Mouse (Mus musculus): ENCODE data around the gene Stxbp4.
A peak's percentile ranks its signal among the peaks of the same experiment; 100 is the strongest.

Stxbp4 gene

DNA sequence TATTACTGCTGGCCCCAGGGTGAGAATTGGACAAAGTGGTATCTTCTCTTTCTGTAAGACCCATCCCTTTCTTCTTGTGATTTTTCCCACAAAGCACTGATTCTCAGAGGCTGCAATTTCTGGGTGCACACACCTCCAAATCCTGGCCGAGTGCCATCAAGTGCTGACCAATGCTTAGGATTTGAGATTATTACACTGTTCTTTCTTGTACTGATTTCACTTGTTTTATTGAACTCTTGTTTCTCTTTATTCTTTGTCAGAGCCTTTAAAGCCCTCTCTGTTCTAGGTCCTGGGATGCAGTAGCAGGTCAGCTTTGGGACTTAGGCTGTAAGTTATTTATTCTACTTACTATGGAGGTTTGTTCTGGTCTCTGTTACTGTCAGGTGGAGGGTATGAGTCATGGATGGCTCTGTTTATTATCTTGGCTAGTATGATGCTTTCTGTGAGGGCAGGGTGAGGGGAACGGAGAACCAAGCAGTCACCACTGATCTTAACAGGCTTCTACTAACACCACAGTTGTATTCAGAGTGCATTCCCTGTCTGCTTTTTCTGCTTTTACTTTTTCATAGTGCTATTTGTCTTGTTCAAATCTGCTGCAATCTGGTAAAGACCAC is 67.1 kb downstream of the Stxbp4 start:
- DNase-seq (ENCODE audit: extremely low read depth, low read depth) = no peak

- DNase-seq (ENCODE audit: extremely low read depth, low read depth) = peak; percentile 52
Observed at GRCm38 (mm10) chr11:90558359-90559047, 79.4 kb downstream of the Stxbp4 start.

DNA sequence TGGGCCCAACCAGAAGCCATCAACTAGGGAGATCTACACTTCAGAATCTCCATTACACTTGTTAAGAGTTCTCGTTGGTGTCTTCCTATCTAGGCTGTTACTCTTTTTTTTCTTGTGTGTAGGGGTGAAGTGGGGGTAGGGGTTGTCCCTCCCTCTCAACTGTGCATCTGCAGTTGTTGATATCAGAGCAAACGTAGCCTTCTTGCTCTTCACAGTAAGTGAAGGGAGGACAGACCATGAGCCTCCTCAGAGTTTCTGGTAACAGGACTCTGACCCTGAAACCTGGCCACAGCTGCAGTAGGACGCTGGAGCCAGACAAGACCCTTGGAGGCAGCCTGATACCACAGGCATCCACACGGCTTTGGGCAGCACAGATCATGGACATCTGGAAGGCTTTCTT is 81.4 kb downstream of the Stxbp4 start:
- peak; percentile 33 for DNase-seq (ENCODE audit: extremely low read depth, low read depth)

- no peak for DNase-seq (ENCODE audit: extremely low read depth, low read depth)
Observed at GRCm38 (mm10) chr11:90553963-90554362, 83.9 kb downstream of the Stxbp4 start.

DNA sequence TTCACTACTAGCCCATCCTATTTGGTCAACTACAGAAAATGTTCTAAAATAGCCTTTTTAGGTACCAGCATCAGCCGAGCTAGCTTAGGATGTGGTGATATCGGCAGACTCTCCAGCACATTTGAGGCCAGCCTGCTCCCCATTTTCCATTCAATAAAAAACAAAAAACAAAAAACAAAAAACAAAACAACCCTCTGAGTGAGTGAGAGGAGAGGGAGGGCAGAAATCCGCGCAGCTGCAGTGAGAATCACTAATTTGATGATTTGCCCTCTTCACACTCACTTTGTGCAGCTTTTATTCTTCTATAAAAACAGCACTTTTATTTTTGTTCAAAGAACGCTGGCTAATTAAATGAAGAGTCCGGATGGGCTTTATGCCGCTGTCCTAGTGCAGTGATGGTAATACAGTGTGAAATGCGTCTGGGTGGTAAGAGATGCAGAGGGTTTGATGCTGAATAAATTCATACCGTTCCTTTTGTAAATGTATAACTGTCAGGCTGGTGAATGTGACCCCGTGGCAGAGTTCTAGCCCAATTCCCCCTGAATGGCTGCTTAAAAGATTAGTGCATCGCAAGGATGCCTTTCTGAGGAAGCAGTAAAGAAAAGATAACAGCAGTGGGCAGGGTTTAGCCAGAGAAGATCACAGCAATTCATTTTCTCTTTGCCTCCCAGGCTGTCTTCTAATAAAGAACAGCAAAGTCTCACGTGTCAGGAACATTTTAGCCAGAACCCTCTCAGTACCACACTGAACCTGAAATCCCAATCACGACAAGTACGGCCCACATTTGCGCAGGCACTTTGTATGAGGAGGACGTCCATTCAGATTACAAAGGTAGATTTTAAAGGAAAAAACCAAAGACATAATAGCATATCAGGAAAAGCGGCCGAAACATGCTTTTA is 85.3 kb downstream of the Stxbp4 start:
- no peak for DNase-seq (ENCODE audit: extremely low read depth, low read depth)

DNA sequence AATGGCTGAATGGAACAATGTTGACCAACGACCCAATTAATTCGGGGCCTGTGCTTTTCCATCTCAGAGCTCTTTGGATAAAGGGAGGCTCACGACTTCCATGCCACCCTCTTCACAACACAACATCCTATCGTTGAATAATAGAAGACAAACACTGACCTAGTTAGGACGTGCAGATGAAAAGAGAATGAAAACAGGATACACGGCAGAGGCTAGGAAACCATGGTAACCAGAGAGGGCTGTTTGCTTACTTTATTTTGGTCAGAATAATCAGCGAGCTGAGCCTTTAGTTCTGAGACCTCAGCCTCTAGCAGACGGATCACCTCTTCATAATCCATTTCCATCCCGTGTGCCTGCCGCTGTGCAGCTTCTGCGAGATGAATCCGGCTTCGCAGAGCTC is 89.3 kb downstream of the Stxbp4 start:
- no peak for DNase-seq (ENCODE audit: extremely low read depth, low read depth)

DNA sequence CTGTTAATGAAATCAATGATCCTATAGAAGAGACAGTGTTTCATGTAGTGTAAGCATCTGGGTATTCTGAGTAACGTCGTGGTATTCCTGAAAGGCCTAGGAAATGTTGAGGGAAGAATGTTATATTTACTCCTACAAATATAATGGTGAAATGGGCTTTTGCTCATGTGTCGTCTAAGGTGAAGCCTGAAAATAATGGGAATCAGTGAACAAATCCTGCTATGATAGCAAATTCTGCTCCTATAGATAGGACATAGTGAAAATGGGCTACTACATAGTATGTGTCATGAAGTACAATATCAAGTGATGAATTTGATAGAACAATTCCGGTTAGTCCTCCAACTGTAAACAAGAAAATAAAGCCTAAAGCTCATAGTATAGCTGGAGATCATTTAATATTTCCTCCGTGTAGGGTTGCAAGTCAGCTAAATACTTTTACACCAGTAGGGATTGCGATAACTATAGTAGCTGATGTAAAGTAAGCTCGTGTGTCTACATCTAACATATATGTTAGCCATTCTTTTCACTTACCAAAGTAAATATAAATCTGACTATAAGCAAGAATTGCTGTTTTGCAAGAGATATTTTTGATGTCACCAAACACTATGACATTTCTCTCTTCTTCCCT is 99.1 kb downstream of the Stxbp4 start:
- DNase-seq (ENCODE audit: extremely low read depth, low read depth) = no peak

DNA sequence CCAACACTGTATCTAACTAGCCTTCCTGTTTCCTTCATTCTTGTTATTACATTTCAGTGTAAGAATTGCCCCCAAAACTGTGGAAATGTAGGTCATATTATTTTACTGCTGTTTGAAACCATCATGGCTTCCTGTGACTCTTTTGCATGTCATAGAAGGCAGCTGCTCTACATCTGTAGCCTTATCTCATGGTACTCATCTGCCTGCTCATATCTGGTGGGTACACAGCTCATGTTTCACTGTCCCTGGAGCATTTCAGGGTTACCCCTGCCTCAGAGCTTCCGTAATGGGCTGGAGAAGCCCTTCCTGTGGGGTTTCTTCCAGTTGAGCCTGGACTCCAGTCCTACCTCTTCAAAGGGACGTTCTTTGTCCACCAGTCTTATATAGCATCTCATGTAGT is 112.6 kb downstream of the Stxbp4 start:
- DNase-seq (ENCODE audit: extremely low read depth, low read depth) = no peak

GRCm38 (mm10) chr11:90521040-90521439 is 116.8 kb downstream of the Stxbp4 start:
- DNase-seq (ENCODE audit: extremely low read depth, low read depth) = no peak

- no peak for DNase-seq (ENCODE audit: extremely low read depth, low read depth)
Observed at GRCm38 (mm10) chr11:90517750-90518149, 120.1 kb downstream of the Stxbp4 start.

DNA sequence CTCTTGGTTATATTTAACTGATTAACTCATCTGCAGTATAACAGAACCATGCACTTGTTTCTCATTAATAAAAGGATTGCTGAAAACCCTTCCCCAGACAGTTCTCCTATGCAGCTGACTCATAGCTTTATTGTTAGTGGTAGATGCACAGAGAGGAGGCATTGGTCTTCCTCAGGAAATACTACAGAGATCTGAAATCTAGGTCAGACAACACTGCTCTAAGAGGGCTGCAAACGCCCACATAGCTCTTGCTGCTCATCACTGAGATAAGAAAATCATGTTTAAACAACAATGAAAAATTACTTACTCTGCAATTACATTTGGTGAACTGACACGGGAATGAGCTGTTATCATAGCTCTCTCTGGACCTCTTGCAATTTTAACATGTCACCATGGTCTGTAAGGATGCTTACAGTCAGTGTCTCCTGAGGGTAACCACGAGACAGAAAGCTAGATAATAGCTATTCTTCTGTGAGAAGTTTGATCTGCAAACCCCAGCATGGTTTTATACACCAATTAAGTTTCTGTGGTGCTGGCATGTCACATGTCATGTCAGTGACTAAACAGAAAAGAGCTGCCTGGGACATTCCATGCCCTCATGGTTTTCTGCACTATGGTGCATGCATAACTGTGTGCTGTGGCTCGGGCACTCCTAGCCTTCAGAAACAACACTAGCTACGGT is 125.2 kb downstream of the Stxbp4 start:
- DNase-seq (ENCODE audit: extremely low read depth, low read depth) = no peak

DNA sequence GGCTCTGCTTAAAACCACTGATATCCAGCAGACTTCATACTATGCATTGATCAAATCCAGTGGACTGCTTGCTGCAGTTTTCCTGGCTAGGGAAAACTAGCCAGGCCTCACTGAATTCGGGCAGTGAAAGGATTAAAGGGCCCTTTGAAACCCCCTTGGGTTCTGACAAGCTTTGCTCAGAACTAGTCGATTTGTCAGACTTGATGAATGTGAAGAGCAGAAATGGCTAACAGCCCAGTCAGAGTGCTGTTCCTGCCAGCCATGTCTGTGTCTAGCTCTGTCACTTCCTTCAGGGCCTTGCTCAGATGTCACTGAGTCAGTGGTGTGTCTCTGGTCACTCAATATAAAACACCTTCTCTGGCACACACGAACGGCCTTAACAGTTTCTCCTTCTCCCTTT is 136.0 kb downstream of the Stxbp4 start:
- DNase-seq (ENCODE audit: extremely low read depth, low read depth) = no peak

GRCm38 (mm10) chr11:90499918-90500317 is 138.0 kb downstream of the Stxbp4 start:
- DNase-seq (ENCODE audit: extremely low read depth, low read depth) = no peak

- no peak for DNase-seq (ENCODE audit: extremely low read depth, low read depth)
Observed at GRCm38 (mm10) chr11:90498461-90498860, 139.4 kb downstream of the Stxbp4 start.

- no peak for DNase-seq (ENCODE audit: extremely low read depth, low read depth)
Observed at GRCm38 (mm10) chr11:90494981-90495380, 142.9 kb downstream of the Stxbp4 start.

- no peak for DNase-seq (ENCODE audit: extremely low read depth, low read depth)
Observed at GRCm38 (mm10) chr11:90492511-90492910, 145.4 kb downstream of the Stxbp4 start.

GRCm38 (mm10) chr11:90489166-90489565 is 148.7 kb downstream of the Stxbp4 start:
- no peak for DNase-seq (ENCODE audit: extremely low read depth, low read depth)

GRCm38 (mm10) chr11:90487686-90488085 is 150.2 kb downstream of the Stxbp4 start:
- no peak for DNase-seq (ENCODE audit: extremely low read depth, low read depth)

- DNase-seq (ENCODE audit: extremely low read depth, low read depth) = no peak
Observed at GRCm38 (mm10) chr11:90484750-90485637, 152.9 kb downstream of the Stxbp4 start.

DNA sequence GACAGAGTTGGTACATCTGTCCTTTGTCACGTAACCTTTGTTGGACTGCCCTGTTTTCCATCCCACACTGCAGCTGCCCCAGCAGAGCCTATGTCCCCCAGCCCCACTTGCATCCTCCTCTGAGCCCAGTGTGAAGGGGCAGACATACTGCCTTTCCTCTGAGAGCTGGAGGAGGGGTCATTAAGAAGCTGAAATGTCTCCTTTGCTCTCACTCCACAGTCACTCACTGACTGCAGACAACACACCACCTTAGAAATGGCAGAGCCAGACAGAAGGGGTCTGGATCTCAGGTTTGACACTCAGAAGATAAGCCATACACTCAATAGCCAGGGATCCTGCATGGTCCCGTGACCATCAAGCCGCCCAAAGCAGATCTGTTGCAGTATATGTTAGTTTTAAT is 154.1 kb downstream of the Stxbp4 start:
- DNase-seq (ENCODE audit: extremely low read depth, low read depth) = no peak
